Mouse (Mus musculus): ENCODE data around the gene Camsap1. TPM values are rescaled to one million over a fixed set of nuclear protein-coding genes. Genes with fewer than 3 reads are reported as not detected.
A peak's percentile ranks its signal among the peaks of the same experiment; 100 is the strongest.

The Camsap1 gene
- total RNA-seq, 2 experiments from 2014 or later, result 113 to 122 TPM

GRCm38 (mm10) chr2:25898970-25899369, 84.1 kb downstream of the Camsap1 start:
- no peak for DNase-seq (ENCODE audit: extremely low spot score in 1 of 2, low spot score in 1 of 2)

- DNase-seq (ENCODE audit: extremely low spot score in 1 of 2, low spot score in 1 of 2), result no peak
Measured at GRCm38 (mm10) chr2:25892440-25892839, 90.6 kb downstream of the Camsap1 start.

- peak in 1 of 2 experiments; percentile 44 for DNase-seq (ENCODE audit: extremely low spot score in 1 of 2, low spot score in 1 of 2)
Measured at GRCm38 (mm10) chr2:25888144-25888543, 94.9 kb downstream of the Camsap1 start.

- DNase-seq (ENCODE audit: extremely low spot score in 1 of 2, low spot score in 1 of 2), result no peak
Measured at GRCm38 (mm10) chr2:25887226-25887625, 95.9 kb downstream of the Camsap1 start.

- DNase-seq (ENCODE audit: extremely low spot score in 1 of 2, low spot score in 1 of 2), result no peak
Measured at GRCm38 (mm10) chr2:25884756-25885155, 98.3 kb downstream of the Camsap1 start.

GRCm38 (mm10) chr2:25882276-25882675, 100.8 kb downstream of the Camsap1 start:
- no peak for DNase-seq (ENCODE audit: extremely low spot score in 1 of 2, low spot score in 1 of 2)

- no peak for DNase-seq (ENCODE audit: extremely low spot score in 1 of 2, low spot score in 1 of 2)
Measured at GRCm38 (mm10) chr2:25879061-25879460, 104.0 kb downstream of the Camsap1 start.

- DNase-seq (ENCODE audit: extremely low spot score in 1 of 2, low spot score in 1 of 2), result no peak
Measured at GRCm38 (mm10) chr2:25878516-25878915, 104.6 kb downstream of the Camsap1 start.

GRCm38 (mm10) chr2:25877736-25878268, 105.3 kb downstream of the Camsap1 start:
- peak in 1 of 2 experiments; percentile 26 for DNase-seq (ENCODE audit: extremely low spot score in 1 of 2, low spot score in 1 of 2)

GRCm38 (mm10) chr2:25877250-25877735, 105.8 kb downstream of the Camsap1 start:
- DNase-seq (ENCODE audit: extremely low spot score in 1 of 2, low spot score in 1 of 2), result no peak

Other genes starting within 250 kb of the Camsap1 start
- not detected for gene Obp2b, start 246.3 kb downstream of the Camsap1 start, total RNA-seq (2021)
- not detected for gene Lcn3, start 217.7 kb downstream of the Camsap1 start, total RNA-seq (2021)
- gene Lcn11, start 206.3 kb downstream of the Camsap1 start, total RNA-seq (2021), result not detected
- gene Gm13539, start 201.0 kb downstream of the Camsap1 start, total RNA-seq (2021), result not detected
- not detected for gene Glt6d1, start 167.4 kb downstream of the Camsap1 start, total RNA-seq (2021)
- not detected for gene Lcn9, start 160.1 kb downstream of the Camsap1 start, total RNA-seq (2021)
- gene Sohlh1, start 136.0 kb downstream of the Camsap1 start, total RNA-seq (2021), result not detected
- gene Kcnt1, start 119.5 kb downstream of the Camsap1 start, total RNA-seq (2021), result 10 to 100 TPM; 33.6 to 37.2 TPM
- gene Ubac1, start 38.5 kb upstream of the Camsap1 start, total RNA-seq (2021), result 10 to 100 TPM; 58.1 to 68.6 TPM
- gene Nacc2, start 139.9 kb upstream of the Camsap1 start, total RNA-seq (2021), result 10 to 100 TPM; 58.7 to 63.4 TPM
- not detected for gene Lhx3, start 225.0 kb upstream of the Camsap1 start, total RNA-seq (2021)